Mouse (Mus musculus) cerebellum, adult 18-20 months (tissue): ENCODE measurements around the gene Mmab.
A peak's percentile ranks its signal among the peaks of the same experiment; 100 is the strongest.

Experiments used
- DNase-seq, 2 experiments: peaks; one replicate each; pipeline ENCODE4 v3.0.0; 2021

Gene Mmab

DNA sequence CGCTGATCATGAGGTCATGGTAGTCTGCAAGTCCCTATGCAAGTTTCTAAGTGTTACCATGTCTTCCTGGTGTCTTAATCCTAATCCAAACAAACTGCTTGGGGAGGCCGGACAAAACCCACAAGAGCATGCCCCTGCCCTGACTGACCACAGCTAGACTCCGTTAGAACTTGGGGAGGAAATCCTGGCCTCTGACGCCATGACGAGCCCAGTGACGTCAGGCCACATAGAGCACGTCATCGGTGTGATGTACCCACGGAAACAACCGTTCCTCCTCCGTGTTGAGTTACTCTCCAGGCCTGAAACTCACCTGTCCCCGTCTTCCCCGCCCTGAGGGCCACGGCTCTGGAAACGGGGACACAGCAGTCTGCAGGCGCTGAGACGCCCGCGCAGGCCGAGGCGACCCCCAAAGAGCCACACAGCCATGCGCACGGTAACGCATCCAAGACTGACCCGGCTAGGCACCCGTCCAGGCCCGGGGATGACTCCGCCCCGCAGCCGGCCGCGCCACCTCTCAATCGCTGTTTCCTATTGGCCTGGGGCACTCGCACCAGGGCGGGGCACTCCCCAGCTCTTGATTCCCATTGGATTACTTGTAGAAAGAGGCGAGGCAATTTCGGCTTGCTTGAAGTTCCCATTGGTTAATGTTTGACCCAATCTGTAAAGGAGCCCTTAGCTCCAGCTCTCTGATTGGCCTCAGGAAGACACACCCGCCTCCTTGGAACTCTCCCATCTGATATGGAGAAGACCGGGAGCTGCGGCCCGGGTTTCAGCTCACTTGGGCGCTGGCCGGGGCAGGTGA lies at the start of gene Mmab, which contains the start of gene Mvk:
Gene Mmab (minus strand): TSS at position 495 of the 802 bp plus-strand sequence.
Gene Mvk (plus strand): TSS at position 704 of the 802 bp plus-strand sequence.
- peak; percentile 97 to 99 for DNase-seq

DNA sequence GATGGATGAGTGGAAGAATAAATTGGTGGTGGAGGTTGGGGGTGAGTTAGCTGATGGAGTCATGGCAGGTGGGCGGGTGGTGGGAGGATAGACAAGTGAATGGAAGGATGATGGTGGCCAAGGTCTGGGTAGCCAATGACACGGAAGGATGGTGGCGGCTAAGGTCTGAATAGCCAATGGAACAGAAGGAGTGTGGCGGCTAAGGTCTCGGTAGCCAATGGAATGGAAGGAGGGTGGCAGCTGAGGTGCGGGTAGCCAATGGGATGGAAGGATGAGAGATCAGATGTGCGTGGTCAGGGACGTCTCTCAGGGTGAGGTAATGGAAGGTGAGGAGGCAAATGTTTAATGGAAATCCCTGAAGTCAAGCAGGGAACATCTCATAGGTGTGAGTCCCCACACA lies 46.4 kb upstream of the Mmab start:
- DNase-seq: no peak

DNA sequence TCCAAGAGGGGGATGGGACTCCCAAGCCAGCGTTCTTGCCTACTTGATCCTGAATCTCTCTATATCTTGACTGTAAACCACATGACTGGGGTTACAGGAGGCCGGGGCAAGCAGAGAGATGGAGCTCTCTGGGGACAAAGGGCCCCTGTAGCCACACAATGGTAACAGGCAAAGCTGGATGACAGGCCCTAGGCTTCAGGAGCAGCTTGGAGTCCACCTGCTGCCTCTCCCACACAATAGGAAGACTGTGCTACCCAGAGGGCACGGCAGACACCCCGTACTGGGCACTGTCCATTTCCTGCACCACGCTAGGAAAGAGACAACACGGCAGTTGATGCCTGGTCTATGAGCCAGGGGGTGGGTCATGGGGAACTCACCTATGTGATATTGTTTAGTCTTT lies 45.7 kb upstream of the Mmab start:
- DNase-seq: no peak

DNA sequence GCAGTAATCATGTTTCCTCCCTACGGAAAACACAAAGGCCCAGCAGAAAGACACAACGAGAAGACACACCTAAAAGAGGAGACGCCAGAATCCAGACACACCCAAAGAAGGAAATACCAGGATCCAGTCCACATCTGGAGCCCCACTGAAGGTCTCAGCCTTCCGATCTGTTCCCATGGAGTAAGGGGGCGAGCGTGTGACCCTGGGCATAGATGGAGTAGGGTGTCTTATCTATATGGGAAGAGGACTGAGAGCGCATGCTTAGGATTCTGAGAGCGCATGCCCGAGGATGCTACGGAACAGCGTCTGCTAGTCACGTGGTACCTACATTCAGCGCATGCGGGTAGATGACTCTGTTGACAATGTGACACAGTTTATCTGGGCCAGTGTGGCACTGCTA lies 41.8 kb upstream of the Mmab start:
- no peak for DNase-seq

DNA sequence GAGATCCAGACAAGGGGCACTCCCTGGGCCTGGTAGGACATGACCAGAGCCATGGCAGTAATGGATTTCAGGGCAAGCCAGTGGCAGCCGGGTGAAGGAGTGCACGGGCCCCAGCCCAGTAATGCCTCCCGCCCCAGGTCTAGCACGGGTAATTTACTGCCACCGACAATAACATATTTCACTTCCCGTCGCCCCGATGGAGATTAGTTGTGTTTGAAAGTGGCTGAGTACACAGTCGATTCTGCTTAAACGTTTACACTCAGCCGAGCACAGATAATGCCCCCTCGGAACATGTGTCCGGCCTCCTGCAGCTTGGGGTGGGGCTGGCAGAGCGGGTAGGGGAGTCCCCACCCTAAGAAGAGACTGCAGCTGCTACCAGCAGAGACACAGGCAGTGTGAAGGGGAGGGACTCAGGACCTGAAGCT lies 38.7 kb upstream of the Mmab start:
- DNase-seq: no peak

DNA sequence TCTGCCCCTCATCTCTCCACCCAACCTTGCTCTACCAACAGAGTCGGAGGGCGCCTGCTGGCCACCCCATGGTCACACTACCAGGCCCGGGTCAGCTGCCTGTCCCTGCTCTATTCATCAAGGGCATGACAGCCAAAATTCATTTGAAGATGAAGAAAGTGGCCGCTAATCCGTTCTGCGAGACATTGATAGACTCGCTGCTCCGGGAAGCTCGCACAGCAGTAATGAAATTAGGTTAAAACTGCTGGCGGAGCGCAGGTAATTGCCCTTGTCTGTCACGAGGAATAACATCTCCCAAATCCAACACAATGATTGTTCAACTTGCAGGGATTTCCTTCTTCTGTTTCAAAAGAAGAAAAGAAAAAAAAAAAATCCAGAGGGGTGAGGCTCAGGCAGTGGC lies 34.4 kb upstream of the Mmab start:
- no peak for DNase-seq

DNA sequence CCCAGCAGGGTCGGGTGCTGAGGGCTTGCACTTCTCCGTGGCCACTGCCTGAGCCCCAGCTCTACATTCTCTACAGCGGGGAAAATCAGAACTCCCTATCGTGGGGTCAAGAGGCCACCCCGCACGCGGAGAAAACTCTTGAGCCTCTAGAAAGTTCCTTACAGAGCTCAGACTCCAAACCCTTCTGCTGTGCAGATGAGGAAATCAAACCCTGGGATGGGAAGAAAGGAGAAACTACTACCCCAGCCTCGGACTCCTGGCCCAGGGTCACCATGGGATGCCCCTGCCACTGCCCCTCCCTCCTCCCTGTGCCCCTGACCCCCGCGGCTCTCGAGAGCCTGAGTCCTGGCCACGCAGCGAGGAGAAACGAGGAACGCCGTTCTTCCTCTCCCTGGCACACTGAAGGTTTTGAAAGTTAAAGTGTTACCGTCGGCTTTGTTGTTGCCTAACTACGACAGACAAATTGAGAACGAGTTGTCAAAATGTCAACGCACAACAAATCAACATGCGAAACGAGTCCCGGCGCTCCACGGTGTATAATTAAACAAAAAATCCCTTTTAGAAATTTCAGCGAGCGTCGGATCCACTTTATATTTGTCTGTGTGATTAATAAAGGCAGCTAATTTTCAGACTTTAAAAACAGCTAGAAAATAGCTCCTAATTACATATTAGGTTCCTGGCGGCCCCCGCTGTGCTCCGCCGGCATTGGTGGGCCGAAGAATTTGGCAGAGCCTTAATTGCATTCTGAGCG lies 31.1 kb upstream of the Mmab start:
- DNase-seq: no peak

DNA sequence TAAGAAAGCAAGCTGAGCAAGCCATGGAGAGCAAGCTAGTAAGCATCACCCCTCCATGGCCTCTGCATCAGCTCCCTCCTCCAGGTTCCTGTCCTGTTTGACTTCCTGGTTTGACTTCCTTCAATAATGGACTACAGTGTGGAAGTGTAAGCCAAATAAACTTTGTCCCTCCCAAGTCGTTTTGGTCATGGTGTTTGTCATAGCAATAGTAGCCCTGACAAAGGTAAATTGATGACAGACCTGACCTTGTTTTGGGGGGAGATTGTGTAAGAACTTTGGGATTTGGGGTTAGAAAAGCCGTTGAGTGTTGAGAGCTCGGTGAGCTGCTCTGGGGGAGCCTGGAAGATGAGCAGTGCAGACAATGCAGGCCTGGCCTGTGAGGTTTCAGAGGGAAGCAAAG lies 26.5 kb upstream of the Mmab start:
- DNase-seq: no peak

DNA sequence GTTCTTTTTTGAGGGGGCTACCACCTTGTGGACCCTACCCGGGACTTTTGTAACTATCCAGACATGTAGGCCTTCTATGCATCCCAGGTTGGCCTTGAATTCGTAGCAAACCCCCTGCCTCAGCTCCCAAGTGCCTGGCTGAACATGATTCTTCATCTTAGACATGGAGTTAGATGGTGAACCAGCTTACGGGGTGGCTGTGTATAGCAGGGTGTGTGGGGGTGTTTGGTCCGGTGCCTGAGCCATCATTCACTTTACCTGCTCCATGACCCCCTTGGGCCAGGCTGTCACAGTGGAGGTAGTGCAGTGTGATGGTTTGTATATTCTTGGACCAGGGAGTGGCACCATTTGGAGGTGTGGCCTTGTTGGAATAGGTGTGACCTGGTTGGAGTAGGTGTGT lies 24.1 kb upstream of the Mmab start:
- DNase-seq: no peak

DNA sequence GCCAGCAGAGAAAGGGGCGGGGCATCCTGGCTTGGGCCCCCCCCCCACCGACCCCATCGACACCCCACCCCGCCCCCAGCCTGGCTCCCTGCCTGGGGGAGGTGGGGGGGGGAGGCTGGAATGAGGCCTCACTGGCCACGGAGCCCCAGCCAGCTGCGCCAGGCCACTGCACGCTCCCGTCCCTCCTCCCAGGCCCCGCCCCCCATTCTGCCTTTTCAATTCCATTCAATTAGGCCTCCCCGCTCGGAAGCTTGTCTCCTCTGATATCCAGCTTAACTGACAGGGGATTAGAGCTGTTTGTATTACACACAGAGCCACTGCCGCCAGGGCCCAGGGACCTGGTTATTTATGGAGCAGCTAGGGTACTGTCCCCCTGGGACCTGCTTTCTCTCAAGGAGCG lies 23.6 kb upstream of the Mmab start:
- peak in 1 of 2 experiments; percentile 31 for DNase-seq

DNA sequence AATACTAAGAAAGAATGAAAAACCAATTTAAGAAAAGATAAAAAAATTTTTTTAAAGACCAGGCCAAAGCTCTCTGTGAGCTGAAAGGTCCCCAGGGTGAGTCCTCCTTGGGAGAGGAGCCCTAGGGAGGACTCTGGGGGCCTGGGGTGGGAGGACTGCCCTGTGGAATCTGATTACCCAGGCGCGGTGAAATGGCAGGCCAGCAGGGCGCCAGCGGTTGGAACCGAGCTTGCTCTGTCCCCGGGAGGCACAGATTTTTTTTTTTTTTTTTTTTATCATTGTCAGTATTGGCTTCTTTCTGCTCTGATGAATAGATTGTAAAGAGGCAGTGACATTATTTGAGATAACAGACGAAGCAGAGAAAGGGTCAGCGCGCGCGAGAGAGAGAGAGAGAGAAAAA lies 23.2 kb upstream of the Mmab start:
- no peak for DNase-seq

DNA sequence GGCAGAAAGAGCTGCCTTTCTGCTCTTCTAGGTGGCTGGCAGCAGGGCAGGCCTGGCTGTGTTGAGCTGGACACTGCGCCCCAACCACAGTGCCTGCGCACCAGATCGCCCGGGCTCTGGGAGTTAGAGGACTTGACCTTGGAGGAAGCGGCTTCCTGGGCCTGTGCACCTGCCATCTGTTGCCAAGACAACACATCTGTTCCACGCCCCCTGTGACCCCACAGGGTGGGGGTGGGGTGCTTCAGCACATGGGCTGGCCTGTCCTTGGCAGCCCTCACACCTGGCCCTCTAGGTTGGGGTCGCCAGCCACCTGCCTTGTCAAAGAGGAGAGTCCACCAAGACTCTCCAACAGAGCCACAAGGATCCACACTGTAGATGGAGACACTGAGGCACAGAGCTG lies 21.8 kb upstream of the Mmab start:
- no peak for DNase-seq

DNA sequence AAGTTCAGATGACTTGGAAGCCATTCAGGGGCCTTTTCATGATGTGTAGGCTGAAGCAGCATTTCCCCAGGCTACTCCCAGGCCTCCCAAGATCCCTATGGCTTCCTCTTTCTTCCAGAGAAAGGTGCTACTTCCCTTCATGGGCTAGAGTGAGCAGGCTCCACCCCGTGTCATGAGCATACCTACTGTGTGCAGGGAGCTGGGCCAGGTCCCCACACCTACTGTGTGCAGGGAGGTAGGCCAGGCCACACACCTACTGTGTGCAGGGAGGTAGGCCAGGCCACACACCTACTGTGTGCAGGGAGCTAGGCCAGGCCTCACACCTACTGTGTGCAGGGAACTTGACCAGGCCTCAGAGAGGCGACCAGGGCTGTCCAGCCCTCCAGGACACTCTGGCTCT lies 20.7 kb upstream of the Mmab start:
- DNase-seq: no peak

DNA sequence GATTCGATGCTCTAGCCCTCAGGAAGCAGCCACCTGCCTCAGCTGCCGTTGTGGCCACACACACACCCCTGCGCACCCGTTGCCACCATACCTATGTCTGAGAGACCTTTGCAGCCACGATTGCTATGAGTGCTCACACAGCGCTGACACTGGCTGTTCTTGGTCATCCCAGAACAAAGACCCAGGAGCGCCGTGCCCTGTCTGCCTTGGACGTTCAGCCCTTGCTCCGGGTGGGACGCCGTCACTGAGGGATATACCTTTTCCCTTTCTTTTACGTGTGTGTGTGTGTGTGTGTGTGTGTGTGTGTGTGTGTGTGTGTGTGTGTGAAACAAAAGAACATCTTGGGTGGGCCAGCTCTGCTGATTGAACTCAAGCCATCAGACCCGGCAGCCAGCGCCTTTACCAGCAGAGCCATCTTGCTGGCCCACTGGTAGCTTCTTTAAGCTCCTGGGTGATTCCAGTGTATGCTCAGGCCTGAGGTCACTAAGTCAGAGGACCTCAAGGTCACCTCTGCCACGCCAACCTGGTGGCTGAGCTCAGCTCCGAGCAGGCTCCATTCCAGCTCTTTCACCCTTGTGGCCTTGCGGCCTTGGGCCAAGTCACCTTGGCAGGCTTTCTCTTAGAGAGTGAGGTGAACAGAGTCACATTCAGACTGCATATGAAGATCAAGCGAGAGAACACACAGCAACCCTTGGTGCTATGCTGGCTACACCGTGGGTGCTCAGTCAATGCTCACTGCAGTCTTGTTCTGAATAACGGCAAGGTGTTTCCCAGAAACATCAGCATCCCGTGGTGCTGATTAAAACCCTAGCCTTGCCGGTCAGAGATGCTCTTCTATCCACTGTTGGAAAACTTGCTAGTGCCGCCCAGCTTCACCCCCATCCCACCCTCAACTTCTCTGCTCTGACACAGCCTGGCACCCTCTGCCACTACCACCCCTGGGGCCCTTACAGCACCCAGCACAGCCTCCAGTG lies 18.5 kb upstream of the Mmab start:
- DNase-seq: no peak

DNA sequence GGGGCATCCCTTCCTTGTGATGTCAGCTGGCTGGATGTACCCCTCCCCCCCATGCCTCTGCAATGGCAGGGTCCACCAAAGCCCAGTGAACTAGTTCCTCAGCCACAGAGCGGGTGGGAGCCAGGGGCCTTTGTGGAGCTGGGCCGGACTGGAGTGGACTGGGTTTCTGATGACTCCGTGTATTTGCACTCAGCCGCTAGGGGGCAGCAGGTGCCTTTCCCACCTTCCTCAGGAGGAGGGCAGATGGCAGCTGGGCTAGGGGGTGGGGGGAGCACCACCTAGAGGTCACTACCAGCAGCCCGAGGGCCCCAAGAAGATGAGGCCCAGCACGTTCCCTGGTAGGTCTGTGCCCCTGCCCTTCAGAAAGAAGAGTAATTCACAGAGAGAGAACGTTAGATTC lies 17.4 kb upstream of the Mmab start:
- peak; percentile 72 to 78 for DNase-seq

DNA sequence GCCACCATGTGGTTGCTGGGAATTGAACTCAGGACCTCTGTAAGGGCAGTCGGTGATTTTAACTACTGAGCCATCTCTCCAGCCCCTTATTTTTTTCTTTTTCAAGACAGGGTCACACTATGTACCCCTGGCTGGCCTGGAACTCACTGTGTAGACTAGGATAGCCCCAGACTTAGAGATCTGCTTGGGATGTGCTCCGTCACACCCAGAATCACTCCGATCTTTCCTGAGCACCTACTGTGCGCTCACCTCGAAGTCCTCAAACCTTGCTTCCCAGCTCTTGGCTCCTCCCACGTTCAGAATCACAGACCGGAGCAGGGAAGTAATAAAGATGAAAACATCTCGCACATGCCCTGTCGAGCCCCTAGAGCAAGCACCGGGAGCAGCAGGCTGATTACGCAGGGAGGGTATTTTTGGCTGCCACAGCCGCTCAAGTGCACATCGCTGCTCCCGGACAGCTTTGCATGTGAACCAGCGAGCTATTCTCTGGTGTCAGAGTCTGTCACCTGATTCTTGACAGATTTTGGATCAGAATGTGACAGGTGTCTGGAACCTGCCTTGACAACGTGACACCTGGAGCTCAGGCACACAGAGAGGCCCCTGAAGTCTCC lies 13.2 kb upstream of the Mmab start:
- DNase-seq: no peak

DNA sequence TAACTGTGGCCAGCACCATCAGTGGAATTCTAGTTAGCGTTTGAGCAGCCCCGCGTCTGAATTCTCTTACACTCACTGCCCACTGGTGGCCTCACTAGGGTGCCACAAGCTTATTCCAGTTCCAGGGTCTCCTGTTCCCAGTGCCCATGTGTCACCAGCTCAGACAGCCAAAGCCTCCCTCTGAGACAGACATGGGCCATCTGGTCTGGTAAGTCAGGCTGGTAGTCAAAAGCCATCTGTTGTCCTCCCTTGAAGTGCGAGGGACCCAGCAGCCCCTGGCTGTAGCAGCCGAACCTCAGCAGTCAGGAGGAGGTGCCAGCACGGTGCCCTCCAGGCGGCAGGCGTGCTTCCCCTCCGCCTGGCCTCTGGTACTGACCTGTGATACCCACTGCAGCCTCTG lies 12.4 kb upstream of the Mmab start:
- DNase-seq: peak; percentile 77 to 84

DNA sequence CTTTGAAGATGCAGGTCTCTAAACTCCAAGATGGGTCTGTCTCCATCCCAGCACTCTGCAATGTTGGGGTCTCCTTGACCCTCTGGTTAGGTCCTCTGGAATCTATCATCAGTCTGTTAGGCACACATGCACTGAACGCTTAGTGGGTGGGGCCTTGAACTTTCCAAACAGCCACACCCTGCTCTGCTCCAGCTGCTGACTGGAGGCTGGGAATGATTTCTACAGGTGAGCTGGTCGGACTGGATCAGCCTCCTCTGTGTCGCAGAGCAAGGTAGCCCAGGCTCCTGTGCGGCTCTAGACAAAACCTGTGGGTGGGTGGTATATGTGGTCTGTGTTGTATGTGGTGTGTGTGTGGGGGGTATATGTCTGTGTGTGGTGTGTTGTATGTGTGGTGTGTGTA lies 5.2 kb upstream of the Mmab start:
- DNase-seq: no peak

DNA sequence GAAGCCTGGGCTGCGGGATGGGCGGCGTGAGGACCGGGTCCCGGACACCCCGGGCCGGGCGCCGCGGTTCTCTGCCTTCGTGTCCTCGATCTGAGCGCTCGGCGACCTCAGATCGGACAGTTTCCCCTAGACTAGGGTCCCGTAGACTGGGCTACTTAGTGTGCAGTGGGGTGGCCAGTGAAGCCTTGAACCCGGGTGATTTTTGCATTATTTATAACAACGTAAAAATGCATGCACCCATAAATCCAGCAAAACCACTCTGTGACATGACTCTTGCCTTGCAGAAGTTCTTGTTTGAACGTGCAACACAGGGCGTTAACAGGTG lies 470 bp upstream of the Mmab start:
- no peak for DNase-seq

DNA sequence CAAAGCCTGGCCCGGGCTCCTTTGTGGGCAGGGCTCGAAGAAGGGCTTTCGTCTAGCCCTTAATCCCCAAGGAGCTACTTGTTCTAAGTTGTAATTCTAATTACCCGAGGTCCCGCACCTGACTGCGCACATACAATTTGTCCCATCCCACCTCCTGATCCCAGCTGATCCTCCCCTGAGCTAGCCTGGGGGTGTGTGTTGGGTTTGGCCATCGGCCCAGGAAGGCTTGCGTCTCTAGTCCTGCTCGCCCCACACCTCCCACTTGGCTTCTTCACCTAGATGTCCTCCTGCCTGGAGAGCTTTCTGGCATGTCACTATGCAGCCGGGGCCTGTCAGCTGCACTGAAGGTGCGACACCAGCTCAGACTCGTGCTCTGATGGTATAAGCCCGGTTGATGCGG lies 8.3 kb downstream of the Mmab start:
- DNase-seq: no peak

DNA sequence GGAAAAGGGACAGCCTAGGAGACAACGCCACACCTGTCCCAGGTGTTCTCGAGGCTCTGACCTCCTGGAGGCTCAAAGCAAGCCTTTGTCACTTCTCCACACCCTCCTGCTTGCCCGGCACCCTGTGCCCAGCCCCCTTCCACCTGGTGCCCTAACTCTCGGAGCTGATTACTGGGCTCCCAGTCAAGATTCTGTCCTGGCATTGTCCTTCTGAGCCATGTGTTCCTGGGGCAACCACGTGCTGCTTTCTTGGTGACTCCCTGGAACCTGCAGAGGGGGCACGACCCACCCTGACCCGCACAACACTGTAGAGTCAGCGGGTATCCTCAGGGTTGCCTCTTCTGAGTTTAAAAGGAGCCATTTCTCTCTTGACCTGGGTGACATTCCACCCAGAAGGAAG lies 9.5 kb downstream of the Mmab start:
- DNase-seq: no peak

DNA sequence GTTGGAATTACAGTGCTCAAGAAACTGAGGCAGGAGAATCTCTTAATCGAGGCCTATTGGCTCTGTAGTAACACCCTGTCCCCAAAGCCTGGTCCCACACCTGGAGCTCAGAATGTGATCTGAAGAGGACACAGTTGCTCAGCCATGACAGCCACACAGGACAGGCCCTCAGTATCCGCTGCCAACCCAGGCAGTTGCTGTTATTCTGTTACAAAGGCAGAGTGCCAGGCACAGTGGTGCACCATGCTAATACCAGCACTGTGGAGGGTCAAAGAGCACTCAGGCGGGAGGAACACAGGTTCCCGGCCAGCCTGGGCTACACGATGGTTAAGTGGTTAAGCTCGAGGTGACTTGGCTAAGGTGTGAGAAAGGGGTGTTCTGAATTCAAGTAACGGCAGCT lies 14.1 kb downstream of the Mmab start:
- no peak for DNase-seq

DNA sequence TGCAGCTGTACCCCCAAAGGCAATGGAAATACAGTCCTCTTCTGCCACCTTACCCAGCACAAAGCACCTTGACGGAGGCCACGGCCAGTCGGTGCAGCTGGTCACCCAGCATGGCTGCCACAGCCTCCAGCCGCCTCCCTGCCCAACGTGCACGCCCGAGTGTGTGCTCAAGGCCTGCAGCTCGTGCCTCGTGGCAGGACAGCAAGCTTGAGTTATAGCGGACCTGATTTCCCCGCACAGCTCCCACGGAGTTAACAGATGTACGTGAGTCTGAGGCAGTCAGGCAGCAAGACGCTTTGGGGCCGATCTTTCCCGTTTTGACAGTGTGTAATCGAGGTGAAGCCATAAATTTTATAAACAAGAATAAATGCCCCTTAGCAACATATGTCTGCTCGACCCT lies 15.2 kb downstream of the Mmab start:
- no peak for DNase-seq
